Mouse (Mus musculus) fat pad, adult 2 months (tissue): ENCODE measurements at regions not wholly inside any gene's neighbourhood (a gene's known extent, or its start where the extent isn't known, plus 50 kb on each side); places are given as distances from the start of the nearest gene placed in this dataset.

Experiments
- DNase-seq: peaks from one replicate; pipeline ENCODE4 v3.0.0-alpha.2; 2011; ENCODE audit warnings: low read depth, low spot score; ENCODE audit errors: extremely low read depth

DNA sequence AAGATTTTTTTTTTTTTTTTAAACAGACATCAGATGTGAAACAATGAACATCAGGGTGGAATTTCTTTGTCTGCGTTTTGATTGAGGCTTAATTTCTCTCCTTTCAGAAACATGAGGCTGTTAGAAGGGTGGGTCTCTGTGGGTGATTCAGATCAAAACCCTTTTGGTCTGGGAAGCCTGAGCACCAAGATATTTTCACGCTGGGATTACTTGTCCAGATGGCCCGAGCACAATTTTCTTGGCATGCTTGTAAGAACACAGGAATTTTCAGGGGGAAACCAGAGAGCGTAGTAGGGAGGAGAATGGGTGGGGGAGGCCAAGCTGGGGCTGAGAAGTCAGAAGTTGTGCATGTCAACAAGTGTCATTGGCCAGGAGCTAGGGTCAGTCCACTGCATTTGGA is 76.6 kb upstream of the Lrig1 start:
- no peak for DNase-seq

DNA sequence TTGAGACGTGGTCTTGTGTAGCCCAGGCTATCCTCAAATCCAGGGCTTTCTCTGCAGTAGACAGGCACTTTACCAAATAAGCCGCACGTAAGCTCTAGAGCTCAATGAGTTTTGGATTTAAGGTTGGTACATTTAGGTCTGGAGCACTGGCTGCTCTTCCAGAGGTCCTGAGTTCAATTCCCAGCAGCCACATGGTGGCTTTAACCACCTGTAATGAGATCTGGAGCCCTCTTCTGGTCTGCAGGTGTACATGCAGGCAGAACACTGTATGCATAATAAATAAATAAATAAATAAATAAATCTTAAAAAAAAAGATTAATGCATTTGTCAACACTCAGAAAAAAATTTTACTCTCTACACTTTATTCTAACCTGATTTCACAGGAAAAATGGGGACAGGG is 74.9 kb upstream of the Lrig1 start:
- DNase-seq: no peak

GRCm38 (mm10) chr6:94773604-94774486 is 73.9 kb upstream of the Lrig1 start:
- DNase-seq: no peak

DNA sequence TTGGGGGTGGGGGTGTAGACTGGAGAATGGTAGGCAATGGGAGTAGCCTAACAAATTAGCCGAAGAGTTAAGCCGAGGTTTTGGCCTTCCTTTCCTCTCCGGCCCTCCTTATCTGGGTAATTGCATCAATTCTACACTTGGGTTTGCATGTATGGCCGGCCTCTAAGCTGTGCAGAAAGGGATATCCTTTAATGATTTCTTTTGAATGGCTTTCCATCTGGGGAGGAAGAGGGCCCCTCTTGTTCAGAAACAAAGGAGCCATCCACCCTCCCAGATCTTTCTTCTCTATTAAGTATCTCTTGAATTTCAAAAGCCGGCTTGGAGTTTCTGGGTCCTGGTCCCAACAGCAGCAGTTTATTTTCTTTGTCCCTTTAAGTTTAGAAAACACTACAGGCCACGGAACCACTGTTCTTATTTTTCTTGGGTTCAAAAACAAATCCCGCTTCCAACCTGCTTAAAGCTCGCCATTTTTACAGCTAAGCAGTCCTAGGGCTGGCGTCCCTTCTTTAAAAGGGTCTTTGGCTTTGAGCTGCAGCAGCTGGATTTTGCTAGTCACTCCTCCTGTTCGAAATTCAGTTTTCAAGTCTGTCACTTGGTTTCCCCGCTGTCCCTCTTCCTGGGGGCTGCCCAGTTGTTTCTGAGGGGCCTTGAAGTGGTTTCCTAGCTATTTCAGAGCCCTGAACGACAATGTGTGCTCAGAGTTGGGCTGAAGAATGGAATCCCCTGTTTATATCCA is 73.1 kb upstream of the Lrig1 start:
- no peak for DNase-seq

DNA sequence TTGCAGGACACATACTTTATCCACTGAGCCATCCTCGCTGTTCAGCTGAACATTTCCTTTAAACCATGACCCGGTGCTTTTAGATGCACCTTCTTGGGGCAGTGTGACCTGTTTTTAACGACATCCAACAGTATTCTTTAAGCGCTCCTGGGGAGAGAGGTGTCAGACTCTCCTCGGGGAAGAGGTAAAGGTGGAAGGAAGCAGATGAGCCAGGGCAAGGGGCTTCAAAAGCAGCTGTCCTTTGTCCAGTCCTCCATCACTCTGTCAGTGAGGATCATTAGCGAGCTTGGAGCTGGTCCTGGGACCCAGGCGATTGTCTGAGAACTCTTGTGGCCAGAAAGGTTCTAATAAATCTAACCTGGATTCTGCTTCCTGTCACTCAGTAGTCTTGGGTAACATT is 72.4 kb upstream of the Lrig1 start:
- DNase-seq: no peak

DNA sequence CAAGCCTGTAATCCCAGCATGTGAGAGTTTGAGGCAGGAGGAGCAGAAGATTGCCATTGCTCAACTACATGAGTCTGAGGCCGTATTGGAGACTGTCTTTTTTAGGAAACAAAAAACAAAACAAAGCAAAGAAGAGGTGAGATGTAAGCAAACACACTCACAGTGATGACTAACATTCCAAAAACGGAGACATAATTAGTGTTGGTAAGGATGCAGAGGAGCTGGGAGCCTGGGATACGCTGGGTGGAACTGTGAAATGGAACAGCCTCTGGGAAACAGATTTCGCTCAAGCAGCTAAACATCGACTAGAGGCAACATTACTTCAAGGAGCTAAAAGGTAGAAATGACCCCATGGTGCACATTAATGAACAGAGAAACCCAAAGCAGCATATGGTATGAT is 68.3 kb upstream of the Lrig1 start:
- no peak for DNase-seq

- no peak for DNase-seq
Observed at GRCm38 (mm10) chr6:94765724-94766123, 65.8 kb upstream of the Lrig1 start.

GRCm38 (mm10) chr6:94761341-94761740 is 61.4 kb upstream of the Lrig1 start:
- DNase-seq: no peak

DNA sequence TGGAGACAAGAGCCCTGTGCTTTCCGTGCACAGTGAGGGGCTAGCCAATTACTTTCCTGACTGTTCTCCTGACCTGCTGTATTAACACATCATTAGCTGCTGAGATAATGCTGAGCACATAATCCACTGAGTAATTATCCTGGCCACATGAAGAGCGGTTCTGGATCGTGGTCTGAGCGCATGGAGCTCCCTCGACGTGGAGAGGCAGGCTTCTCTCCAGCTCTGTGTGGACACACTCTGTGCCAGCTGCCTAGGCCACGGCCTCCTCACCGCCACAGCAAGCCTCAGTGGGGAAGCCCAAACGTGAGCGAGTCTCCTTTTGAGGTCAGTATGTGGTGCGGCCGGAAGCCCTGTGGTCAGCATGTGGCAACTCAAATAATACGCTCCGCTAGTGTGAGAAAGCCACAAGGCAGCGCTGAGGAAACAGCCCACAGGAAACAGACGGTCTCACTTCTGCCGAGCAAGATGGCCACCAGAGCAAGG is 60.7 kb upstream of the Lrig1 start:
- DNase-seq: no peak

DNA sequence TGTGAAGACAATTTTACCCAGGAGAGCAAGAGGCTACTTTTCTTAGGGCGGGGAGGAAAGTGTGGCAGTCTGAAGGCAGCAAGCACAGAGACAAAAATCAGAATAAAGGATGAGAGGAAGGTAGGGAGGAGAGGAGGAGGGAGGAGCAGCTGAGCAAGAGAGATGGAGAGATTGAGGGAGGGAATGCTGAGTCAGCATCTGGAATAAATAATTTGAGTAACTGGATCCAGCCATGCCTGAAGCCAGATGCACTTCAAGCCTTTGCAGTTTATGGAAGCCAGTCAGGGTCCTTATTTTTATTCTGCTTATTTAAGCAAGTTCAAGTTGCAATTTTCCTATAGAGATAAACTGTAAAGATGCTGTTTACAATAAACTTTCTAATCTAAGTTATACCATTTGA is 59.7 kb upstream of the Lrig1 start:
- DNase-seq: no peak

DNA sequence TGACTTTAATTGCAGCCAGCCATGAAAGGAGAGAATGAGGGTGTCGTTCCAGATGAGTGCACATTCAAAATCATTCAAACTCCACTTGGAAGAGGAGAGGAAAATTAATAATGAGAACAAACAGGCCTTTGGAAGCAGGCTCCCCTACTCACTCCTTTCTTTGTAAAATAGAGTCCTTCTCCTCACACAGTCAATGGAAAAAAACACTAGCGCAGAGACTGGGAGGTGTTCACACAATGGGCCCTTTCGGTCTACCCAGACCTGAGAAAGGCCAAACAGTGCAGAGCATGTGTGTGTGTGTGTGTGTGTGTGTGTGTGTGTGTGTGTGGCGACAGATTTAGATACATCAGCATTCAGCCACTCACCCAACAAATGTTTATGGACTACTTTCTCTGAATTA is 56.0 kb upstream of the Lrig1 start:
- DNase-seq: no peak

GRCm38 (mm10) chr6:94755297-94755831 is 55.4 kb upstream of the Lrig1 start:
- DNase-seq: no peak

DNA sequence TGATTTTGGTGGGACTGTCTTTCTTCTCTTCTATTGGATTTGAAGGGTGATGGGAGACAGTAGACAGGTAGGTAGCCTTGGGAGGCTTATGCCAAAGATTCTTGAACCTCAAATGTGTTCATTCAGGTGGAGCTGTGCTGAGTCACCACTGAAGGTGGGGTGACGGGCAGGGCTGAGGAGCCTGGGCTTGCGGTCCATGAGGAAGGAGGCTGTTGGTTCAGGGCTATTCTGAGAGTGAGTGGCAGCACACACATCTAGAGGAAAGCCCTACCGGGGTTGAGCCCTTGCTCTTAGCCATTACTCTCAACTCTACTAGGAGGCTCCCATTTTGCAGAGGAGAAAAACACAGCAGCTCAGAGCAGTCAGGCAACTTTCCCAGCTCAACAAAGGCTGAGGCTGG is 54.6 kb upstream of the Lrig1 start:
- DNase-seq: no peak

- no peak for DNase-seq
Observed at GRCm38 (mm10) chr6:94751101-94751440, 51.1 kb upstream of the Lrig1 start.

DNA sequence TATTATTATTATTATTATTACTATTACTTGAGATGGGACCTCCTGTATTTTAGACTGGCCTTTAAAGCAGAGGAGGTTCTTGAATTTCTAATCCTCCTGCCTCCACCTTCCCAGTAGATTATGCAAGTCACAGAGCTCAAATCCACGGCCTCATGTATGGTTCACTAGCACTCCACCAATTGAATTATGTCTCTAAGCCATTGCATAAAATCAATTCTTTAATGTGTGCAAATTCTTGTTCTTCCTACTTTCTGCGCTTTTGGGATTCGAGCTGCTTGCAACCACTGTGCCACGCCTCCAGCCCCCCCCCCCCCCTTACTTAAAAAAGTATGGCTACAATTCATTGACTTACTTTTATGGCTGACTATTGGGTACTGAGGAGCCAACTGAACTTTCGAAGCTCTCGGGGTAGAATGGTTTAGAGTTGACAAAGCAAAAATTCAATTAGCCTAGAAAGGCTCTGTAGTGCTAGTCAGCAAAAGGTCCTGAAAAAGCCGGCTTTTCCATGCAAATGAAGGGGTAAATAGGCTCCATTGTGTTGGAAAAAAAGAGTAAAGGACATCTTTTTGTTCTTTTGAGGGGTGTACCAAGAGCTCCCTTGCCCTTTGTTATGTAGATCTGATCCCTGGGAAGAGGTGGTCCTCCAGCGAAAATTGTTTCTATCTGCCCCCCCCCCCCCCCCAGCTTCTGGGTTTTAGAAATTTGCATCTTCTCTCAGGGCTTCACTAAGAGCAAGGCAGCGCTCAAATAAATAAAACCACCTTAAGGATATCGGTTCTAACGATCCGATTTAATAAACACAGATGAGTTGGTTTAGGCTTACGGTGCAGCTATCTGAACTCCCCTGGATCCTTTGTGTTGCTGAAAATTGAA is 50.5 kb upstream of the Lrig1 start:
- no peak for DNase-seq
